Mouse (Mus musculus) c-Kit-positive CD71-positive TER-119-negative erythroid progenitor cells, embryonic 14.5 days (primary cell): ENCODE measurements around the gene Pde4b.
"Not testable (repeated sequence)": the region's sequence is repeated elsewhere in the genome, so short reads cannot be mapped to it uniquely, and the experiment has no call there.

Experiments used
- DNase-seq: peaks from one replicate; pipeline ENCODE4 v3.0.0-alpha.2; 2013; ENCODE audit warnings: low read depth

Gene Pde4b

DNA sequence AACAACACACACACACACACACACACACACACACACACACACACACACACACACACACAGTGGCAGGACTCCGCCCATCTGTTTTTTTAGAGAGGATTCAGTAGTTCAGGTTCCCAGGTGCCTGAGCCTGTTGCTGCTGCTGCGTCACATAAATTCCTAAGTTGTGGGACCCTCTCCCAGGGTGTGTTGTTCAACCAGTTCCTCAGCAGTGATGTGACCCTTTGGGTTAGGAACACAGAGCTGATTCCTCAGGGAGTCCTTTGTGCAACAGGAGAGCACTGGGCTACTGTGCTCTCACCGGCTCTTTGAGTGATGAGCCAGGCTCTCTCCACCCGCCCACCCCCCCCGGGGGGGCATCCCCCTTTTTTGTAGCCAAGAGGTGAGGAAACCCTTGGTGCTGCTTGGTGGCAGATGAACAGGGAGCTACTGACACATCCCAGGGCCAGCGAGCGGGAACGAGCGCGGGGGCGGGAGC lies at the start of gene Pde4b:
TSS of gene Pde4b (plus strand) at position 453 of the 475 bp plus-strand sequence.
- no peak for DNase-seq

- no peak for DNase-seq
Measured at GRCm38 (mm10) chr4:102040190-102040589, 47.2 kb upstream of the Pde4b start.

DNA sequence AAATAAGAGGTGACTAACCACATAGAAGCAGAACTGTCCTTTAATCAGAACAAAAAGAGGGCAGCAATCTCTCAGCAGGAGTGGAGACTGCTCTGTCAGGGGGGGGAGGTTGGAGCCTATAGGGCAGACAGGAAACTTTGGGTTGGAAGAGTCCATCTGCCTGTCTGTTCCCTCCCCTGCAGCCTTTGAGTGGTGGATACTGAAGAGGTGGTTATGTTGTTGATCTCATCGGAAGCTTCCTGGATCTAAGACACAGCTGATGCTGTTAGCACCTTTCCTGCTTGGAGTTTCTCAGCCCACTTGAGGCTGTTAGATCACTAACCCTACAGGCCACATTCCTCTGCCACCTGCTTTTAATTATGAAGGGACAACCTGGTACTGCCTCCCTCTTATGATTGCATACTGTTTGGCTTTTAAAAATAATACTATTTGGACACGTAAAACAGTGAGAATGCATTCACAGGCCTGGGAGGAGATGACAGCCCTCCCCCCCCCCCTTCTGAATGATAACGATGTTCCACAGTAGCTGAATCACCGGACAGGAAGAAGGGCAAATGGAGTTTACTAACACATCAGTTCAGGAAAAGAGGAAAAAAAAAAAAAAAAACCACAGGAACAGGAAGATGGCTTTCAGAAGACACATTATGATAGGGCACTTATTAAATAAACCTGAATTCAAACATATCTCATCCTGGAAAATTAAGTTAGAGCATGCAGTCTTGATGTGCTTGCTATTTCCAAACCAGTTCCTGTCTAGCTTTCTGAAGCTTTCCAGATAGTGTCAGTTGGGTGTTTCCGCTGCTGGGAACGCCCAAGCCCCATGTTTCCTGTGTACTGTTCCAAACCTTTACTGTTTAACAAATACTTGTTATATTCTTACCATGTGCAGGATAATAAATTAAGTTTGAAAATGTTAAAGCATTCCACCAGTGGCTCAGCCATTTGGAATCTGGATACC lies 41.9 kb upstream of the Pde4b start:
- no peak for DNase-seq

GRCm38 (mm10) chr4:102049368-102049767 lies 38.0 kb upstream of the Pde4b start:
- not testable (repeated sequence) for DNase-seq

- DNase-seq: no peak
Measured at GRCm38 (mm10) chr4:102061322-102061721, 26.0 kb upstream of the Pde4b start.

DNA sequence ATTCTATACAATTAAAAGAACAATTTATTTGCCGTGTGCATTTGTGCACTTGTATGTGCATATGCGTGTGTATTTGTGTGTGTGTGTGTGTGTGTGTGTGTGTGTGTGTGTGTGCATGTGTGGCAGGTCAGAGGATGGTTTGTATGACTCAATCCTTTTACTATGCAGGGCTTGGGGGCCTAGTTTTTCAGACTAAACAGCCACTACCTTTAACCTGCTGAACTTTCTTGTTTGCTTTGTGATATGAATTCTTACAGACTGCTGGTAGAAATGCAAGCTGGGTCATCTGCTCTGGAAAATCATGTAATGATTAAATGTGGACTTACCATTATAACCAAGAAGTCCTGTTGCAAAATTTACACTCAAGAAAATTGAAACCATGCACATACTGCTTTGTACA lies 18.0 kb upstream of the Pde4b start:
- DNase-seq: no peak

GRCm38 (mm10) chr4:102086336-102086735 lies 1.0 kb upstream of the Pde4b start:
- no peak for DNase-seq

GRCm38 (mm10) chr4:102087566-102088234 lies 357 bp downstream of the Pde4b start:
- DNase-seq: no peak

- no peak for DNase-seq
Measured at GRCm38 (mm10) chr4:102088235-102088867, 1.0 kb downstream of the Pde4b start.

GRCm38 (mm10) chr4:102095851-102096250 lies 8.5 kb downstream of the Pde4b start:
- DNase-seq: no peak

DNA sequence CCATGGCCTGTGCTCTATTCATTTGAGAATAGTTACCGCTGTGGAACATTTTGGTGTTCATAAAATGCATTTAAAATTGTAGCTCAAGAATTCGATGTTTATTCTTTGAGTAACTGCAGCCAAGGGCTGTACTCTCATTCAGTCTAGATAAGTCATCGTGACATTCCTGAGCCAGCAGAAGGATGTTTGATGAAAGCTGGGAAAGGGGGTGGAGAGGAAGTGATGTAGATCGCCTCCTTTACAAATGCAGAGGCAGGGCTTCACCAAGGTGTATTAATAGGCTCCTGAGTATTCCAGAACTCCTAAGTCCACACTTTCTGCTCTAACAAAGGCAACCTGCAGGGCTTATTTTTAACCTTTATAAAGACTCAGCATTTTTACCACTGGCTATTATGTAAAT lies 14.9 kb downstream of the Pde4b start:
- no peak for DNase-seq

DNA sequence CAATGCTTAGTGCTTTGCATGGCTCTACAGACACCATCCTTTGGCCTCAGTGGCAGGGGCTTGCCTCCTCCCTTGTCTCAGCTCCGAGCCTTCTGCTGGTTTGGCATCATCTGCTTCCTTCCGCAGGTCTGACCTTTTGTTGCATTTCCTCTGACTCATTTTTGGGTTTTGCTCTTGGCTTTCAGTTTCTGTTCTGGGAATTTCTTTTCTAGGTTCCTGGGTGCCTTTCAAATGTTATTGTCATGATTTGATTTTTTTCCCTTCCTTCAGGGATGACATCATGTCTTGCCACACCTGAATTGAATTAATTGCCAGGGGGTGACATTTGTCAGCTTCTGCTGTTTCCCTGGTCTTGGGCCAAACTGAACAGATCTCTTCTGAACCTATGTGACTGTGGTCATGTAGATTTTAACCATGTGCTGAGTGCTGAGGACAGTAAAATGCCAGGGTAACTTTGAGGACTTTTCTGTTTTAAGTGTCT lies 17.2 kb downstream of the Pde4b start:
- no peak for DNase-seq

- no peak for DNase-seq
Measured at GRCm38 (mm10) chr4:102106771-102107170, 19.4 kb downstream of the Pde4b start.

DNA sequence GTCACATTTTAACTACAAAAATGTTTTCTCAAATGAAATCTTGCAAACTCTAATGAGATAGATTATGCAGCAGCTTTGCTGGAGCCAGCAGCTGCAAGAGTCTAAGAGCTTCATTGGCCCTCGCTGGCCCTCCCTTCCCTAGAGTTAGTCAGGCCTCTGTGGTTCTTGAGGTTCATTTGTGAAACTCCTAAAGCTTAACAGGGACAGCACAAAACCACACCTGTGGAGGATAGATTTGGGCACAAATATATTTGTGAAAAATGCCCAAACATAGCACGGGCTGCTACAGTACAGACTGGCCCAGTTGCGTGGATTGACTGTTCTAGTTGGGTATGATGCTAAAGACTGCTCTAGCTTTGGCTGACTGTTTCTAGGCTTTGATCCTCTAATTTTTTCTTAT lies 32.1 kb downstream of the Pde4b start:
- no peak for DNase-seq

GRCm38 (mm10) chr4:102136366-102136849 lies 49.1 kb downstream of the Pde4b start:
- no peak for DNase-seq

GRCm38 (mm10) chr4:102138346-102138745 lies 51.0 kb downstream of the Pde4b start:
- DNase-seq: no peak

DNA sequence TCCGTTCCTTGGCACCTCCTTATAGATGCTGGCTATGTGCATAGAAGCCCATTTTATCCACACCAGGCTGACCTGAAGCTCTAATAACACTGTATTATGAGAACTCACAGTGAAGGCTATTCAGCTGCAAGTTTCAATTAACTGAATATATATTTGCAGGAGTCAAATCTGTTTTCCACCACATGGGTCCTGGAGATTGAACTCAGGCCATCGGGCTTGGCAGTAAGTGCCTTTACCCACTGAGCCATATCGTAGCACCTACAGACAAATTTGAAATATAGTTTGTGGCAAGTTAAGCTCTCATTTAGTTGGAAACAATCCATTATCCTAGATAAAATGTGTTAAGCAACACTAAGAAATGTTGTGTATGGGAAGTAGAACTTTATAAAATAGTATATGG lies 53.9 kb downstream of the Pde4b start:
- DNase-seq: no peak

DNA sequence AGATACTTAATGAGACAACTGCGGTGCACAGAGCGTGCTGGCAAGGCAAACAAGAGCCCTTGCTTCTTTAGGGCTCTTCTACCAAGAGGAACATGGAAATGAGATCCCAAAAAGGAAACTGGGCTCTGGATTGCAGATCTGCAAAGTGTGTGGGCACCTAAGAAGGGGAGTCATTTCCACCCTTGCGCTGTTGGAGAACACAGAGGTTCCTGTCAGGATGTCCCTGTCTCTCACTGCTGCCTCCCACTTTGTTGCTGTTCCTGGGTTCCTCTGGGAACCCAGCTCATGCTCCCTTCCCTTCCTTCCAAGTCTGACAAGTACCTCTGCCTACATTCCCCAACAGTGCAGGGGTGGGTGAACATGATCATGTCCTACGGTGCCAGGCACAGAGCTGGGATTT lies 61.4 kb downstream of the Pde4b start:
- DNase-seq: no peak

DNA sequence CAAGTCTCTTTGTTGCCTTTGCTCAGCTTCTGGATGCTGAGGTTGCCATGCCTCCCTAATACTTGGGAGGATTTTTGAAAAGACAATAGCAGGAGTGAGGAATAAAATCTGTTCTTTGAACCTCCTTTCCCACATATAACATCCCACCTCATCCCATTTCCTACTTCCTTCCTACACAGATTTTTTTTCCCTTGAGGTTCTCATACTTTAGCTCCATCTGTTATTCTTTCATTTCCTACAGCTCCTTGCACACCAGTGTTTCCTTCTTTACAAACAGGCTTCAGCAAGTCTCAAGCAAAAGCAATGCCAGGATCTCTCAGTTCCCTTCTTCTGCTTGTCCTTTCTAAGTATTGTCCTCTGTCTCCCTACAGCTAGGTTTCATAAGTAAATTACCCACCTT lies 71.8 kb downstream of the Pde4b start:
- DNase-seq: no peak

DNA sequence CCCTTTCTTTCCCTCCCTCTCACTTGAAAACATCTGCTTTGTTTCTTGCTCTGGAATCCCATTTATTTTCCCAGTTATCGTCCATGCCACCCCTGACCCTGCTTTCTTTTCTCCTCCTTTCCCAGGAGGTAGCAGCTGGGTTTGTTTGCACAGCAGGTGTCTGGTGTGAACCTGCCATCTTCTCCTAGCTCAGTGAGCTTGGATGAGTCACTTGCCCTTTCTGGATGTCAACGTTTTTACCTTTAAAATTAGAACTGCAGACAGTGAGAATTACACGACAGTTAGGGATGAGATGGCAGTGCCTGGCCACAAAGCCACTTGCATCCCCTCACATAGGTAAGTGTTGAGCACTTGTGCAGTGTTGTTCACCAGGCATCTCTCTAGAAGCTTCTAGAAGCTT lies 84.3 kb downstream of the Pde4b start:
- DNase-seq: no peak

GRCm38 (mm10) chr4:102172711-102173213 lies 85.4 kb downstream of the Pde4b start:
- DNase-seq: no peak

- no peak for DNase-seq
Measured at GRCm38 (mm10) chr4:102175985-102176384, 88.6 kb downstream of the Pde4b start.
